Mouse (Mus musculus): Measurements from ENCODE around the gene Clec9a. TPM values are rescaled to one million over a fixed set of nuclear protein-coding genes. Genes with fewer than 3 reads are reported as not detected.

The Clec9a gene
- polyA plus RNA-seq, 1 experiment: not detected

GRCm38 (mm10) chr6:129405999-129406398 is 2.7 kb upstream of the Clec9a start:
- H3K4me2 ChIP-seq (ENCODE audit: low read depth): no peak overlapping the region
- no peaks in the 10 kb centered on the region for H3K79me2 ChIP-seq (ENCODE audit: control insufficient read depth, insufficient read depth)
- no peak overlapping the region for H3K4me3 ChIP-seq
- no peak overlapping the region for H3ac ChIP-seq (ENCODE audit: control insufficient read depth, insufficient read length)
- no peaks in the 10 kb centered on the region for H3K36me3 ChIP-seq (ENCODE audit: control insufficient read depth, insufficient read depth)
- TF ChIP-seq SRF (IDR thresholded peaks at IDR 0.05; ENCODE audit: control insufficient read depth, insufficient read length, low read depth): no peak
- TF ChIP-seq REST (IDR thresholded peaks at IDR 0.05; ENCODE audit: insufficient read depth, insufficient read length): no peak
- no peak for TF ChIP-seq MYOG (IDR thresholded peaks at IDR 0.05; ENCODE audit: control insufficient read depth in 1 of 3, insufficient read depth in 1 of 3, insufficient read length in 2 of 3, low read depth in 2 of 3)
- no peak for TF ChIP-seq TCF3 (IDR thresholded peaks at IDR 0.05; ENCODE audit: insufficient read length, low read depth)
- no peak for TF ChIP-seq E2F4 (IDR thresholded peaks at IDR 0.05; ENCODE audit: insufficient read depth)
- no peak for TF ChIP-seq POLR2A (IDR thresholded peaks at IDR 0.05; ENCODE audit: insufficient read length, low read depth)
- no peak for TF ChIP-seq USF1 (IDR thresholded peaks at IDR 0.05; ENCODE audit: low read depth)
- no peaks in the 10 kb centered on the region for H3K27me3 ChIP-seq (ENCODE audit: control insufficient read depth, insufficient read depth, insufficient read length)

DNA sequence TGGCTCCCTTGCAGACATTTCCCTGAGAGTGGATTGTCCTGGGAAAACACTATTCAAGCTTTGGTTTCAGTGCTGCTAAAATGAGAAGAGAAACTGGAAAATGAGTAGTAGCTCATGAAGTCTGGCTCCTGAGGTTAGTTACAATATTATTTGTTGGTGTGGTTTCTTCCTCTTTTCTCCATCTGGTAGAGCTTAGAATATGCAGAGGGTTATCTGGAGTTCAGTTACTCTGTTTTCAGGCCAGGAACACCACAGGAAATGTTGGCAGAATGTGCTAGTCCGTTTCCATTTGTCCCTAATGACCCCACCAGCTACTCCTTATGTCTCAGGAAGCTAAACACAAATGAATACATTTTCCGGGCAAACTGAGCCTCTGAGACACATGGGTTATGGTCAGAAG is 1.3 kb upstream of the Clec9a start:
- Histone ChIP-seq H3K4me2 (ENCODE audit: low read depth) (no peak overlapping the region), H3ac (ENCODE audit: control insufficient read depth, insufficient read length) (no peak overlapping the region), H3K27me3 (ENCODE audit: control insufficient read depth, insufficient read depth, insufficient read length) (no peaks in the 10 kb centered on the region), H3K79me2 (ENCODE audit: control insufficient read depth, insufficient read depth) (no peaks in the 10 kb centered on the region), H3K4me3 (no peak overlapping the region), H3K36me3 (ENCODE audit: control insufficient read depth, insufficient read depth) (no peaks in the 10 kb centered on the region)
- TF ChIP-seq USF1 (IDR thresholded peaks at IDR 0.05; ENCODE audit: low read depth): no peak
- TF ChIP-seq SRF (IDR thresholded peaks at IDR 0.05; ENCODE audit: control insufficient read depth, insufficient read length, low read depth): no peak
- no peak for TF ChIP-seq TCF12 (IDR thresholded peaks at IDR 0.05; ENCODE audit: insufficient read depth, poor library complexity, severe bottlenecking)
- TF ChIP-seq MAX (IDR thresholded peaks at IDR 0.05; ENCODE audit: low read depth): no peak

- Histone ChIP-seq H3ac (ENCODE audit: control insufficient read depth, insufficient read length) (no peak overlapping the region), H3K4me2 (ENCODE audit: low read depth) (no peak overlapping the region), H3K27me3 (ENCODE audit: control insufficient read depth, insufficient read depth, insufficient read length) (no peaks in the 10 kb centered on the region), H3K4me3 (no peak overlapping the region), H3K36me3 (ENCODE audit: control insufficient read depth, insufficient read depth) (no peaks in the 10 kb centered on the region), H3K79me2 (ENCODE audit: control insufficient read depth, insufficient read depth) (no peaks in the 10 kb centered on the region)
- TF ChIP-seq MAX (IDR thresholded peaks at IDR 0.05; ENCODE audit: low read depth) (no peak), REST (IDR thresholded peaks at IDR 0.05; ENCODE audit: insufficient read depth, insufficient read length) (no peak), POLR2A (IDR thresholded peaks at IDR 0.05; ENCODE audit: insufficient read length, low read depth) (no peak), CEBPB (IDR thresholded peaks at IDR 0.05; ENCODE audit: insufficient read depth, poor library complexity, severe bottlenecking) (no peak), TCF12 (IDR thresholded peaks at IDR 0.05; ENCODE audit: insufficient read depth, poor library complexity, severe bottlenecking) (no peak)
Measured at GRCm38 (mm10) chr6:129414177-129414576, 5.5 kb downstream of the Clec9a start.

DNA sequence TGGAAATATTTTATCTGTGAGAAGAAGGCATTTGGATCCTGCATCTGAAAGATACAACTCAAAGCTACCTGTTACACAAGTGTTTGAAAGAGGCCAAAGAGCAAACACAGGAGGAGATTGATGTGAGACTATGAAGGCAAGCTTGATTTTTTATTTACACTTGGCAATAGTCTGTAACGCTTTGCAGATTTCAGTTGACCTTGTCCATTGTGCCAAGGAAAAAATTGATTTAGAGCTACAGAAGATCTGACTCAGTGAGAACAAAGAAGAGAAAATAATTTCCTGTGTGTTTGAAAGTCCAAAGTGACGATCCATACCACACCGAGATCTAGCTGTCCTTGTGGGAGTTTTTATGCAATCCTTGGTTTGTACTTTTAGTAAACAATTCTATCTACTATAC is 13.6 kb downstream of the Clec9a start:
- no peak overlapping the region for H3K4me3 ChIP-seq
- TF ChIP-seq TCF12 (IDR thresholded peaks at IDR 0.05; ENCODE audit: insufficient read depth, poor library complexity, severe bottlenecking): no peak
- no peak for TF ChIP-seq CEBPB (IDR thresholded peaks at IDR 0.05; ENCODE audit: insufficient read depth, poor library complexity, severe bottlenecking)
- no peak for TF ChIP-seq TCF3 (IDR thresholded peaks at IDR 0.05; ENCODE audit: insufficient read length, low read depth)
- TF ChIP-seq SRF (IDR thresholded peaks at IDR 0.05; ENCODE audit: control insufficient read depth, insufficient read length, low read depth): no peak
- no peak for TF ChIP-seq USF1 (IDR thresholded peaks at IDR 0.05; ENCODE audit: low read depth)
- no peak for TF ChIP-seq MYOG (IDR thresholded peaks at IDR 0.05; ENCODE audit: control insufficient read depth in 1 of 3, insufficient read depth in 1 of 3, insufficient read length in 2 of 3, low read depth in 2 of 3)
- no peak for TF ChIP-seq MYOD1 (IDR thresholded peaks at IDR 0.05; ENCODE audit: control insufficient read depth in 1 of 3, insufficient read length in 2 of 3, low read depth in 2 of 3)
- TF ChIP-seq POLR2AphosphoS2 (IDR thresholded peaks at IDR 0.05; ENCODE audit: insufficient read length, low read depth): no peak
- TF ChIP-seq E2F4 (IDR thresholded peaks at IDR 0.05; ENCODE audit: insufficient read depth): no peak
- TF ChIP-seq REST (IDR thresholded peaks at IDR 0.05; ENCODE audit: insufficient read depth, insufficient read length): no peak
- H3K79me2 ChIP-seq (ENCODE audit: control insufficient read depth, insufficient read depth): no peaks in the 10 kb centered on the region
- H3K4me2 ChIP-seq (ENCODE audit: low read depth): no peak overlapping the region
- no peaks in the 10 kb centered on the region for H3K36me3 ChIP-seq (ENCODE audit: control insufficient read depth, insufficient read depth)
- no peaks in the 10 kb centered on the region for H3K27me3 ChIP-seq (ENCODE audit: control insufficient read depth, insufficient read depth, insufficient read length)
- no peak overlapping the region for H3ac ChIP-seq (ENCODE audit: control insufficient read depth, insufficient read length)

GRCm38 (mm10) chr6:129423040-129423733 is 14.5 kb downstream of the Clec9a start:
- H3ac ChIP-seq (ENCODE audit: control insufficient read depth, insufficient read length): no peak overlapping the region
- no peaks in the 10 kb centered on the region for H3K27me3 ChIP-seq (ENCODE audit: control insufficient read depth, insufficient read depth, insufficient read length)
- no peaks in the 10 kb centered on the region for H3K79me2 ChIP-seq (ENCODE audit: control insufficient read depth, insufficient read depth)
- no peak overlapping the region for H3K4me2 ChIP-seq (ENCODE audit: low read depth)
- no peaks in the 10 kb centered on the region for H3K36me3 ChIP-seq (ENCODE audit: control insufficient read depth, insufficient read depth)
- H3K4me3 ChIP-seq: no peak overlapping the region
- TF ChIP-seq SRF (IDR thresholded peaks at IDR 0.05; ENCODE audit: control insufficient read depth, insufficient read length, low read depth) (no peak), TCF3 (IDR thresholded peaks at IDR 0.05; ENCODE audit: insufficient read length, low read depth) (no peak), POLR2A (IDR thresholded peaks at IDR 0.05; ENCODE audit: insufficient read length, low read depth) (no peak), TCF12 (IDR thresholded peaks at IDR 0.05; ENCODE audit: insufficient read depth, poor library complexity, severe bottlenecking) (no peak), POLR2AphosphoS2 (IDR thresholded peaks at IDR 0.05; ENCODE audit: insufficient read length, low read depth) (no peak), MYOD1 (IDR thresholded peaks at IDR 0.05; ENCODE audit: control insufficient read depth in 1 of 3, insufficient read length in 2 of 3, low read depth in 2 of 3) (no peak), MAX (IDR thresholded peaks at IDR 0.05; ENCODE audit: low read depth) (no peak), USF1 (IDR thresholded peaks at IDR 0.05; ENCODE audit: low read depth) (no peak), CEBPB (IDR thresholded peaks at IDR 0.05; ENCODE audit: insufficient read depth, poor library complexity, severe bottlenecking) (no peak), REST (IDR thresholded peaks at IDR 0.05; ENCODE audit: insufficient read depth, insufficient read length) (no peak), MYOG (IDR thresholded peaks at IDR 0.05; ENCODE audit: control insufficient read depth in 1 of 3, insufficient read depth in 1 of 3, insufficient read length in 2 of 3, low read depth in 2 of 3) (no peak), E2F4 (IDR thresholded peaks at IDR 0.05; ENCODE audit: insufficient read depth) (no peak)

Measured in myocyte (in vitro differentiated cells).